Mouse (Mus musculus) cortical plate, adult 2 months (tissue): ENCODE data around the gene Rimbp3.

Experiments used
- CTCF ChIP-seq: fragments of 200-500 bp; IDR thresholded peaks from 2 replicates; pipeline ENCODE4 v1.5.1; 2011; ENCODE audit warnings: mild to moderate bottlenecking, control low read depth, low read length; ENCODE audit not compliant: insufficient read depth; ENCODE audit errors: extremely low read depth
- POLR2A ChIP-seq: fragments of 200-500 bp; IDR thresholded peaks from 2 replicates; pipeline ENCODE4 v1.6.1; 2011; ENCODE audit warnings: mild to moderate bottlenecking, low read length, control low read depth; ENCODE audit not compliant: insufficient read depth; ENCODE audit errors: extremely low read depth

- no peak for TF ChIP-seq POLR2A
- TF ChIP-seq CTCF: no peak
Measured at GRCm38 (mm10) chr16:17252086-17252726, 43.8 kb downstream of the Rimbp3 start.
